Mouse (Mus musculus) c-Kit-positive CD71-positive TER-119-positive erythroid progenitor cells, embryonic 14.5 days (primary cell): ENCODE data around the gene Zcchc13.
"Not testable (repeated sequence)": the region's sequence is repeated elsewhere in the genome, so short reads cannot be mapped to it uniquely, and the experiment has no call there.

Experiments
- DNase-seq: peaks from one replicate; pipeline ENCODE4 v3.0.0-alpha.2; 2013; ENCODE audit warnings: low spot score

Gene Zcchc13

DNA sequence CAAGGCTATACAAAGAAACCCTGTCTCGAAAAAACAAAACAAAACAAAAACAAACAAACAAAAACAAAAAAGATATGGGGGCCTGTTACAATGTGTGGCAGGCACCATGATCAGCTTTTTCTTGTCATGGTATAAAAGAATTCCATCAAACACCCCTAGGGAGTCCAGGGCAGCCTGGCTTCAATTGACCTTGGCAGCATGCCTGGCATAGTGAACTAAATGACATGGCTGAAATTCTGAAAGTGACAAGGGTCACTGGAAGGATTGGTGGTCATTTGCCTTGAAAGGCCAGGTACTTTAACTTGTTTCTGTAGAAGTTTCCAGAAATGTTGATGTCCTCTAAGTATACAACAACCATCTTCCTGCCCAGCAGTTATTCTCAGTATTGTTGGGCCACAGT lies 13.9 kb downstream of the Zcchc13 start:
- no peak for DNase-seq

DNA sequence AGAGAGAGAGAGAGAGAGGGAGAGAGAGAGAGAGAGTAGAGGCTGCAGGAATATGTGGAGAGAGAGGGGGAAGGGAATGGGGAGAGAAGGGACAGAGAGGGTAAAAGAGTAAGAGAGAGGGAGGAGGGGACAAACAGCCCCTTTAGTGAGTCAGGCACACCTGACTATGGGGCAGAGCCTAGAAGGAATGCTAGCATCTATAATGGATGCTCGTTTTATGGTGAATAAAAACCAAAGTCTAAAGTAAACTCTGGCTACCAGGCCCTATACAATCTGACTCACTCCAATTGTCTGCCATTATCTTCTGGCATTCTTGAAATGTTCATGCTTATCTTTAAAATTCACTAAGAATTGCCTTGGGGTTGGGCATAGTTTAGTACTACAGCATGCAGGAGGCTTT lies 21.7 kb downstream of the Zcchc13 start:
- no peak for DNase-seq

DNA sequence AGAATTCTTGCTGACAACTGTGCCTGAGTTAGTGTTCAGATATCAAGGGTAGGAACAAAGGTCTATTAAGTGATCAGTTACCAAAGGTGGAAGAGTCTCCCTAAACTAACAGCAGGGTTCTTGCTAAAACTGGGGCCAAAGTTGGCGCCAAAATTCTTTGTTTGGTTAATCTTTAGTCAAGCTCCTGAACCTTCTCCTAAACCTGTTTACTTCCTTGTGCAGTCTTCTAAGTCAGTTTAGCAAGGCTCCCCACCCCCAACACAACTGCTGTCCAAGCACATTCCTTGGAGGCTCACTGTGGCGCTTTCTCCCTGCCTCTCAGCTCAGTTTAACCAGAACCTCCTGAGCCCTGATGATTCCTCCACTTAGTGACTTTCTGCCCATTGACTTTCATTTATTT lies 22.6 kb downstream of the Zcchc13 start:
- DNase-seq, result no peak

DNA sequence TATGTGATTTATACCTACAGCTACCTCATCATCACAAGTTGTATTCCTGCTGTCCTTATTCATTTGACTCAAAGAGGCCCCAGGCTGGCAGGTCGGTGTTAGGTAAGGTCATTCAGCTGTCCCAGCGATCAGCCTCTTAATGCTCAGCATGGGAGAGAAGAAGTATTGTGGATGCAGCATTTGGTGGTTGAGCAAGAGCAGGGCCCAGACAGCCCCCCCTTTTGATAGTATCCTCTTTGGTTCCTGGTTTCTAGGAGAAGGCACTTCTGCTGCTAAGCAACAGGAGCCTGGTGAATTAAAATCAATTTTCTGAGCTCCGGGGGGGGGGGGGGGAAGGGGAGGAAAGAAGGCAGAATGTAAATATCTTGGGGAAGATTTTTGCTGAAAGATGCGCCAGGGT lies 28.6 kb downstream of the Zcchc13 start:
- no peak for DNase-seq

DNA sequence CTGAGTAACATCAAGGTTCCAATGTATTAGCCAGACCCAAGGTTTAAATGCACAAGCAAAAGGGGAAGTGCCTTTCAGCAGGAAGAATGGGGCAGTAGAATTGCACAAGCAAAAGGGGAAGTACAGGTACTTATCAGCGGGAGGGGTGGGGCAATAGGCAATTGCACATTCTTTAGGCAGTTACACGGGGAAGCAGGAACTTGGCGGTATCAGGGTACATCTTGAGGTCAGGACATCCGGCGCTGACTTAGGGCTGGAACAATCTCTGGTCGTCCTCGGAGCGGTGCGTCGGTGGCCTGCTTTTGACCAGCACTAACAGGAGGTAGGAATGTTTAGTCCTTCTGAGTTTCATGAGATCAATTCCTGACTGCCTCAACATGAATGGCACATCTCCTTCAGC lies 34.1 kb downstream of the Zcchc13 start:
- DNase-seq, result not testable (repeated sequence)

DNA sequence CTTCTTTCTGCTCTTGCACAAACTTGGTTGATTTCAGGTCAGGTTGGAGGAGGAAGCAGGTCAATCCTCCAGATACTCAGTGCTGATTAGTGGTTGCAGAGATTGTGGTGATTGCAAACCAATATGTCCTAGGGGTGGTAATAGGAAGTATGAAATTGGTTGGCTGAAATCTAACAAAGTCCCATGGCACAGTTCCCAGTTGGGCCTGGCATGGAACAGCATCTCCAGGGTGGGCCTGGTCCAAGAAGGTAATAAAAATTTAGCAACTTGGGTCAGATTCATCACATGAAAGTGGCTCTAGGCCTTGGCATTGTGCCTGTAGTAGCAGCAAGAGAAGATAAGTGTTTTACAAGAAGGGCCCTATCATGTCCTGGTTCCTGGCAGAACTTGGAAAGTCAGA lies 39.9 kb downstream of the Zcchc13 start:
- no peak for DNase-seq

DNA sequence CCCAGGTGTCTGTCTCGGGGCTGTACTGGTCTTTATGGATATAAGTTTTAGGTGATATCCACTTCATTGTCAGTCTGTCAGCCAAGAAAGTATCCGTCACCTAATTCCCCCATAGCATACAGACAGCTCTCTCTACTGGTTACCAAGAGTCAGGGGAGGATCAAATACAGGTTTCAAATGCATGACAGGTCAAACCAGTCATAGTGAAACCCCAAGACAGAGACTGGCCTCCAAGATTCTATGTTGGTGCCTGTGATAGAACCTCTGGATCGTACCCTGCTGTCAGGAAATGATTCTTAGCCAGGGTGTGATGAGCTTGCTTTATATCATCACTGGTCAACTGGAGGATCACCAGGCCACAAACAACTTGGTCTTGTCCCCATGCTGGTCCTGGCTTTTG lies 43.4 kb downstream of the Zcchc13 start:
- no peak for DNase-seq

DNA sequence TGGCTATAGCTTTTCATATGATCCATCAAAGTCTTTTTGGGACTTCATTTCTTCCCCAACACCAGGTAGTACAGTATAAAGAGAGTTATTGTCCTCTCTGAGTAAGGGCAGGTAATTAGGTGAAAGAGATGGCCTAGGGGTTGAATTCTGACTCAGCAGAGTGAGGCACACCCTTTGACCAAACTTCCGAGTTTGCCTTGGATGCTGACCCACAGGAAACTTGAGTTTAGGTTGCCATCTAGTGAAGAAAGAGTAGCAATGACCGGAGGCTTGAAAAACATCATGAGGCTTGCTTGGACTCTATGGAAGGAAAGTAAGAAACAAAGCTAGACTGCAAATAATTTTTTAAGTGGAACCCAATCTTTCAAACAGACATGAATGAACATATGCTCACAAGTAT lies 44.3 kb downstream of the Zcchc13 start:
- no peak for DNase-seq
